Mouse (Mus musculus): Measurements from ENCODE around the gene Sema4g. TPM values are rescaled to one million over a fixed set of nuclear protein-coding genes. Genes with fewer than 3 reads are reported as not detected.

The Sema4g gene
- total and polyA plus RNA-seq, 3 experiments = 0.15 to 0.47 TPM; not detected in 1

DNA sequence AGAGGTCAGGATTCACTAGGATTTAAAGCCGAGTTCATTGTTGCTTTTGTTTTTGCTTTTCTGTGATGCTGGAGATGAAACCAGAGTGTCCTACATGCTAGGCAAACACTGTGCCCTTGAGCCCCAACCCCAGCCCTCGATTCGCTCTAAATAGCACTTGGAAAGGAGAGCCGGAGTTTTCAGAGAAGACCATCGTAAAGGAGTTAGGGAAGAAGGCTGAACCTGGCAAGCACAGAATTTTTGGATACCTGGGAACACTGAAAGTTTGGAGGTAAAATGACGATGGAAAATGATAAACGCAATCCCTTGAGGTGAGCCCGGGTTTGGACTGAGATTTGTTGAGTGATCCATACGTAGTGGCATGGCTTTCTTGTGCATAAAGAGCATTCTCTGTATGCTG lies 580 bp upstream of the Sema4g start:
- Histone ChIP-seq H3K9ac (ENCODE audit: control insufficient read depth, low read depth, low read length, poor library complexity, severe bottlenecking) (no peak overlapping the region), H3K9me3 (replicated peaks; ENCODE audit: insufficient read depth, low read length) (no peaks in the 10 kb centered on the region), H3K27me3 (ENCODE audit: control insufficient read depth in 1 of 2, insufficient read depth in 2 of 2, low read length in 2 of 2) (no peaks in the 10 kb centered on the region), H3K27ac (ENCODE audit: control insufficient read depth, low read depth, low read length) (no peak overlapping the region), H3K4me1 (ENCODE audit: control insufficient read depth in 1 of 2, insufficient read depth in 2 of 2, low read length in 2 of 2) (peaks cover 3 to 8% of the 10 kb centered on the region in 2 experiments; a peak in 2 of 4 replicates), H3K4me3 (ENCODE audit: control insufficient read depth in 1 of 2, insufficient read depth in 1 of 2, low read depth in 2 of 2, low read length in 2 of 2) (no peak overlapping the region), H3K36me3 (ENCODE audit: control insufficient read depth in 1 of 2, insufficient read depth in 2 of 2, low read length in 2 of 2) (peaks cover 0 to 4% of the 10 kb centered on the region in 2 experiments; a peak in 1 of 4 replicates), H3K79me2 (ENCODE audit: control insufficient read depth, insufficient read depth, low read length, poor library complexity) (no peaks in the 10 kb centered on the region)
- no peak for DNase-seq (ENCODE audit: low read depth, low spot score)
- TF ChIP-seq BHLHE40 (IDR thresholded peaks at IDR 0.05; ENCODE audit: borderline replicate concordance, low read depth, low read length) (no peak), EP300 (IDR thresholded peaks at IDR 0.05; ENCODE audit: low read depth in 1 of 2, low read length in 2 of 2) (no peak), SMC3 (IDR thresholded peaks at IDR 0.05; ENCODE audit: low read depth, low read length) (no peak)

DNA sequence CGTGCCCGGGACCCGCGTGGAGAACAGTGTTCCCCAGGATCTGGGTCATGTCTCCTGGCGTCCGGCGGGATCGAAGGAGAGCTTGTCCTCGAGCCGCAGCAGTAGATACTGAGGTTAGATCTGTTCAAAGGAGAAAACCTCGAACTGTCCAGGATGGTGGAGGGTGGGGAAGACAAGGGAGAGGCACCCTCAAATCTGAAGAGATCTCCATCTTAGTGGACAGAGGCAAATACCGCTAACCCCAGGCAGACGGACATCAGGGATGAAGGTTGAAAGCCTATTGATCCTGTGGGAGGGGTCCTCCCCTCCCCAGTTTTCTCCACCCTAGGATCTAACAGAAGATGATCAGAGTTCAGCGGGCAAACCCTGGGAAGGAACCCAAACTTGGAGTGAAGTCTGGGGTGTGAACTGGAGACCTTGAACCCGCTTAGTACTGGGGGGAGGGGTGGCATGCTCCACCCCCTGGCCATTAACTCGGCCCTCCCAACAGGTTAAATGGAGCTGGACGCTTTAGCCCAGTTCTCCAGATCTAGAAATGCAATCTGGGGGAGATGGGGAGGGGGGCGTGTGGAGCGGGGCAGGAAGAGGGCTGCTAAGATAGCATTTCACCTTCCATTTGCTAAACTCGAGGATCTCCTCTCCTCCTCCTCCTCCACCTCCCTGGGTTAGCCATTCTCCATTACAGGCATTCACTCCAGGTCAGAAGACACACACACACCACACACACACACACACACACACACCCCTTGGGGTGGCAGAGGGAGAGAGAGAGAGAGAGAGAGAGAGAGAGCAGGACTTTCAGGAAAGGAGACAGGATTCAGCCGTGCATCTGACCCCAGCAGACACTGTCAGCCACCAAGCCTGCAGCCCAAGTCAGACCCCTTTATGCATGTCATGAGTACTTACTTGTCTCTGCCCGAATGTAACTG lies 930 bp downstream of the Sema4g start:
- Histone ChIP-seq H3K4me1 (ENCODE audit: control insufficient read depth in 1 of 2, insufficient read depth in 2 of 2, low read length in 2 of 2) (peaks cover 3 to 8% of the 10 kb centered on the region in 2 experiments; a peak in 2 of 4 replicates), H3K9ac (ENCODE audit: control insufficient read depth, low read depth, low read length, poor library complexity, severe bottlenecking) (no peak overlapping the region), H3K79me2 (ENCODE audit: control insufficient read depth, insufficient read depth, low read length, poor library complexity) (no peaks in the 10 kb centered on the region), H3K9me3 (replicated peaks; ENCODE audit: insufficient read depth, low read length) (no peaks in the 10 kb centered on the region), H3K36me3 (ENCODE audit: control insufficient read depth in 1 of 2, insufficient read depth in 2 of 2, low read length in 2 of 2) (peaks cover 0 to 4% of the 10 kb centered on the region in 2 experiments; a peak in 1 of 4 replicates), H3K4me3 (ENCODE audit: control insufficient read depth in 1 of 2, insufficient read depth in 1 of 2, low read depth in 2 of 2, low read length in 2 of 2) (no peak overlapping the region), H3K27ac (ENCODE audit: control insufficient read depth, low read depth, low read length) (no peak overlapping the region), H3K27me3 (ENCODE audit: control insufficient read depth in 1 of 2, insufficient read depth in 2 of 2, low read length in 2 of 2) (no peaks in the 10 kb centered on the region)
- DNase-seq (ENCODE audit: low read depth, low spot score) = no peak
- TF ChIP-seq TBP (IDR thresholded peaks at IDR 0.05; ENCODE audit: low read depth, low read length) = no peak
- no peak for TF ChIP-seq ZC3H11A (IDR thresholded peaks at IDR 0.05; ENCODE audit: low read depth, low read length)
- TF ChIP-seq JUND (IDR thresholded peaks at IDR 0.05; ENCODE audit: low read depth, low read length) = no peak
- TF ChIP-seq CTCF (IDR thresholded peaks at IDR 0.05 in 2 of 3, conservative IDR thresholded peaks at IDR 0.05 in 1 of 3; ENCODE audit: control insufficient read depth in 1 of 3, insufficient read depth in 1 of 3, low read depth in 2 of 3, low read length in 3 of 3, poor library complexity in 1 of 3, severe bottlenecking in 1 of 3) = no peak
- TF ChIP-seq HCFC1 (IDR thresholded peaks at IDR 0.05; ENCODE audit: low read depth, low read length) = no peak
- no peak for TF ChIP-seq NRF1 (IDR thresholded peaks at IDR 0.05; ENCODE audit: insufficient read depth, low read depth, low read length, poor library complexity, severe bottlenecking)

DNA sequence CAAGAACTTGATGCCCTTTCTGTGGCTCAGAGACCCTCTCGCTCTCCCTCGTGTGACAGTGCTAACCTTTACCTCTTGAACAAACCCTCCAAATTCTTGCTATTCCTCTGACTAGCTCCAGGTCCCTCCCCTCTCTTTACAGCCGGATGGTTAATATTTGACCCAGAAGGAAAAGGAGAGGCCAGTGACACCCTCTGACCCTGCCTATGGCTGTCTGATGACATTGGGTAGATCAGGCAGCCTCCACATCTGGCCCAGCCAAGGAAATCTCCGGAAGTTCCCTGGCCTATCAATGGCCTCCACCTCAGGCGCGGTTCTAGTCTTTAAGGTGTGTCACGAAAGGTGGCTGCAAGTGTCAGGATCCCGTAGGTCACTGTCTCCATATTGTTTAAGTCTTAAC lies 2.1 kb downstream of the Sema4g start:
- no peak for DNase-seq (ENCODE audit: low read depth, low spot score)
- H3K27ac ChIP-seq (ENCODE audit: control insufficient read depth, low read depth, low read length) = no peak overlapping the region
- H3K9ac ChIP-seq (ENCODE audit: control insufficient read depth, low read depth, low read length, poor library complexity, severe bottlenecking) = no peak overlapping the region
- peaks cover under 1 to 3% of the 10 kb centered on the region in 2 experiments; a peak in 2 of 4 replicates for H3K4me1 ChIP-seq (ENCODE audit: control insufficient read depth in 1 of 2, insufficient read depth in 2 of 2, low read length in 2 of 2)
- H3K9me3 ChIP-seq (replicated peaks; ENCODE audit: insufficient read depth, low read length) = no peaks in the 10 kb centered on the region
- no peaks in the 10 kb centered on the region for H3K27me3 ChIP-seq (ENCODE audit: control insufficient read depth in 1 of 2, insufficient read depth in 2 of 2, low read length in 2 of 2)
- H3K36me3 ChIP-seq (ENCODE audit: control insufficient read depth in 1 of 2, insufficient read depth in 2 of 2, low read length in 2 of 2) = peaks cover 0 to 3% of the 10 kb centered on the region in 2 experiments; a peak in 1 of 4 replicates
- no peaks in the 10 kb centered on the region for H3K79me2 ChIP-seq (ENCODE audit: control insufficient read depth, insufficient read depth, low read length, poor library complexity)
- no peak overlapping the region for H3K4me3 ChIP-seq (ENCODE audit: control insufficient read depth in 1 of 2, insufficient read depth in 1 of 2, low read depth in 2 of 2, low read length in 2 of 2)
- TF ChIP-seq USF1 (IDR thresholded peaks at IDR 0.05; ENCODE audit: low read depth, low read length) = no peak
- TF ChIP-seq CHD1 (IDR thresholded peaks at IDR 0.05; ENCODE audit: low read depth, low read length) = no peak
- TF ChIP-seq NELFE (IDR thresholded peaks at IDR 0.05; ENCODE audit: low read depth, low read length) = no peak
